Mouse (Mus musculus): ENCODE results near the gene Gsta1. TPM values are rescaled to one million over a fixed set of nuclear protein-coding genes. Genes with fewer than 3 reads are reported as not detected.
"Not testable (repeated sequence)": the region's sequence is repeated elsewhere in the genome, so short reads cannot be mapped to it uniquely, and the experiment has no call there.

Gsta1 gene
- total RNA-seq, 2 experiments from 2014 or later: not detected

DNA sequence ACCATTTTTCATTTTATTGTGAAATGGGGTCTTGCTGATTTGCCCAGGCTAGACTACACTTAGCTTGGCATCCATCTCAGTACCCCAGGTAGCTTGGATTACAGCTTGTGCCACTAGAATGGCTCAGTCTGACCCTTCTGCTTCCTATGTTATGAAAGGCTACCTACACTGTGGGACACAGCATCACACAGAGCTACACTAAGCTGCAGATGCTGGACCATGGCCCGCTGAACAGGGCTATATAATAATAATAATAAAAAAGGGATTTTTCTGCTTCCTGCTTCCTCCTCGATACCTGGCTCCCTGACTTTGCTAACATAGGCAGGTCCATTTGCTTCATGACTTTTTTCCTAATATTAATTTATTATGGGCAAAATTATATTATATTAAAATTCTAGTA lies 6.0 kb upstream of the Gsta1 start:
- DNase-seq (ENCODE audit: extremely low spot score in 1 of 2, low spot score in 2 of 2): no peak
- intact Hi-C loops (cut with DNase I): loop anchor here (5.0 kb wide), 1 partner anchor 133 kb away; the partner anchor contains the start of gene Gsta2

DNA sequence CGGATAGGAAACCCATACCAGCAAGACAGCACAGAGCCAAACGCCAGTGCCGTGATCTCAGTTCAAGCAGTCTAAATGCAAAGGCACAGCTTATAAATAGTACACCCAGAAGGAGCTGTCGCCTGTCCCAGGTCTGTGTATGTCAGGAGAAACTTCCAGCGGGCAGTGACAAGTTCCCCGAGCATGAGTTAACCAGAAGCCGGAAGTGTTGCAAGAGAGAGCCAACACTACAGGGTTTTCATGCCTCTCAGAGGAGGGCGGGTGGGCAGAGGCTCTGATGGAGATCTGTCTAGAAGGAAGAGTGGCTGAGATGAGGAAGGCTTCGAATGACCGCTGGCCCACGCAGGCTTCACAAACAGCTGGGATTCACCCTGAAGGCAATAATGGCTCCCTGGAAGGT lies 5.2 kb upstream of the Gsta1 start:
- intact Hi-C loops (cut with DNase I): no loop called here
- DNase-seq (ENCODE audit: extremely low spot score in 1 of 2, low spot score in 2 of 2): no peak

DNA sequence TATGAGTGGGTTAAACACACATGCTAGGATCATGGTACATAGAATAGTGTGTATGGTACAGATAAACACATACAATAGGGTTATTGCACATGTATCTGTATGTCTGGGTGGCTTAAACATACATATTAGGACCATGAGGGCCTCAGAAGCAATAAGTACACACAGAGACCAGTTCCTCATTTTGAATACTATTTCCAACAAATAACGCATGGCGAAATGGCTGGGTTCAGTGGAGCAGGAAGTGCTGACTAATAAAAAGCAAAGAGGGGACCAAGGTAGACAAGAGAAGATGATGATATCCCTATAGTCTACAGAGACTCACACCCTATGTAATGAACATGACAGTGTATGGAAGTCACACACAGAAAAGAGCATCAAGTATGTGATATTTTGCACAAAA lies 2.3 kb upstream of the Gsta1 start:
- DNase-seq (ENCODE audit: extremely low spot score in 1 of 2, low spot score in 2 of 2): no peak
- intact Hi-C loops (cut with DNase I): no loop called here

DNA sequence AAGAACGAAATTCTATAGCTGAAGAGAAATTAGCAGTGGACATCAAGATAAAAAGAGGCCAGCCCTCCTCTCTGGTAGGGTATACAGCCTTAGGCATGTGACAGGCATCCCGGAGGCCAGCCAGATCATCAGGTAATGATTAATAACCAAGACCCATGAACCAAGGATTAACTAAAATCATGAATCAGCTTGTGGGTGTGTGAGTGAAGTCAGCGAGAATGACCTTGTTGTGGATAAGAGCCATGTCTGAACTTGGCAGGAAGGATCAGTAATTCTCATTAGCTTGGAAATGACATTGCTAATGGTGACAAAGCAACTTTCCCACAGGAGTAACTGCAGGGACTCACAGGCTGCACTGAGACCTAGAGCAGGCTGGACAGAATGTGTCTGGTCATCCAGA lies 798 bp upstream of the Gsta1 start:
- intact Hi-C loops (cut with DNase I); DNase-seq (ENCODE audit: extremely low spot score in 1 of 2, low spot score in 2 of 2): not testable (repeated sequence)

DNA sequence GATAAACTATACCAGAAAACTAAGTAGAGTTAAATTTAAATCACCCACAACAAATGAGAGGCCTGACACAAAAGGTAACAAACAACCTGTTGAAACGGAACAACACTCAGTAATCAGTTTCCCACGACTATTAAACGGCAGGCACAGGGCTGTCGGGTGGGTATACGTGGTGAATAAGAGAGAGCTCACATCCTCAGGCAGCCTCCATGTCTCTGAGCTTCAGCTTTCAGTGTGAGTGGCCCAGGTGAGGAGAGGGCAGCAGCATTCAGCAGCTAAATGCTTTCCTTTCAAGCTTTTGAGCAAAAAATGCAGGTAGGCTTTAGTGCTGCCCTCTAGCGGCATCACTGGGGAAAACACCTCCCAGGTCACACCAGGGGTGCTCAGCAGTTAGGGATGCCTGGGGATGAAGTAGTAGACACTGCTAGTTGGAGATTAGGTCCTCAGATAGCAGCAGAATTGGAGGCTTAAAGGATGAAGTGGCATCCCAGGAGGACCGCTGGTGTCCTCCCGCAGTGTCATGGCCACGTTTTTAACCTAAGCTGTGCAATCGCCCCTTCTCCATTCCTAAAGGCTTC lies 2.8 kb downstream of the Gsta1 start:
- DNase-seq (ENCODE audit: extremely low spot score in 1 of 2, low spot score in 2 of 2); intact Hi-C loops (cut with DNase I): not testable (repeated sequence)

DNA sequence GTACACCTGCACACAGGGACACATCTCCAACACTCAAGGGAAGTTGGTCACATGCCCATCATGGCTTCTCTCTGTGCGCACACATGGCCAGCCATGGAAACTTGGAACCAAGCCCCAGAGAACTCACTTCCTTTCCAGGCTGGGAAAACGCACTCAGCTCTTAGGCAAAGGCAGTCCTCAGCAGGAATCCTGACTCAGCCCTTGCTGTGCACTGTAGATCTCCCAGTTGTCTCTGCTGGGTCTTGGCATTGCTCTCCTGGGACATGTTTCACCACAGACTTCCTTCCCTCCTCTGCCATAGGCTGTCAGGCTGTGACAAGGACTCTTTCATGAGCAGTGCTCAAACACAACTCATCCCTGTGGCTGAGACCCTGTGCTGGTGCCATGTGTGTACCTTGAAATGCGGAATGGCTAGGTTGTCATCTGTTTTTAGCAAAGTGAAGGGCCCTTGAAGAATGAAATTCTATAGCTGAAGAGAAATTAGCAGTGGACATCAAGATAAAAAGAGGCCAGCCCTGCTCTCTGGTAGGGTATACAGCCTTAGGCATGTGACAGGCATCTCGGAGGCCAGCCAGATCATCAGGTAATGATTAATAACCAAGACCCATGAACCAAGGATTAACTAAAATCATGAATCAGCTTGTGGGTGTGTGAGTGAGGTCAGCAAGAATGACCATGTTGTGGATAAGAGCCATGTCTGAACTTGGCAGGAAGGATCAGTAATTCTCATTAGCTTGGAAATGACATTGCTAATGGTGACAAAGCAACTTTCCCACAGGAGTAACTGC lies 25.4 kb downstream of the Gsta1 start:
- intact Hi-C loops (cut with DNase I); DNase-seq (ENCODE audit: extremely low spot score in 1 of 2, low spot score in 2 of 2): not testable (repeated sequence)

DNA sequence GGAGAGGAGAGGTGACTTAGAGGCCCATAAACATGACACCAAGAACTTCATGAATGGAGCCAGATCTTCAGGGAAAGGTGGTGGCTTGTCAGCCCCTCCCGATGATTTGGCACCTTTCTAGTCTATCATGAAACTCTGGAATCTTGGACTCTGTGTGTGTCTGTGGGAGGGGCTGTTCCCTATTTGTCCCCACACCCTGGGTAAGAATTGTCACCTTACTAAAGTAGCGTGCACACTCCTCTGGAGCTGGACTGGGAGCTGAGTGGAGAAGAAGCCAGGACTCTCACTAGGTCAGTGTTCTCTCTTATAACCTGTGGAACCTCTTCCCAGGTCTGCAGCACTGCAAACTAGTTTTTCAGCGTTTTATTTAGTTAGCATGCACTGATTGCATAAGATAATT lies 26.5 kb downstream of the Gsta1 start, which contains the start of gene Gm3776:
Gm3776 (plus strand) TSS at position 216 of the 400 bp plus-strand sequence.
- DNase-seq (ENCODE audit: extremely low spot score in 1 of 2, low spot score in 2 of 2); intact Hi-C loops (cut with DNase I): not testable (repeated sequence)

DNA sequence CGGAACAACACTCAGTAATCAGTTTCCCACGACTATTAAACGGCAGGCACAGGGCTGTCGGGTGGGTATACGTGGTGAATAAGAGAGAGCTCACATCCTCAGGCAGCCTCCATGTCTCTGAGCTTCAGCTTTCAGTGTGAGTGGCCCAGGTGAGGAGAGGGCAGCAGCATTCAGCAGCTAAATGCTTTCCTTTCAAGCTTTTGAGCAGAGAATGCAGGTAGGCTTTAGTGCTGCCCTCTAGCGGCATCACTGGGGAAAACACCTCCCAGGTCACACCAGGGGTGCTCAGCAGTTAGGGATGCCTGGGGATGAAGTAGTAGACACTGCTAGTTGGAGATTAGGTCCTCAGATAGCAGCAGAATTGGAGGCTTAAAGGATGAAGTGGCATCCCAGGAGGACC lies 29.2 kb downstream of the Gsta1 start:
- peak in 1 of 2 experiments; percentile 23 for DNase-seq (ENCODE audit: extremely low spot score in 1 of 2, low spot score in 2 of 2)
- intact Hi-C loops (cut with DNase I): not testable (repeated sequence)

DNA sequence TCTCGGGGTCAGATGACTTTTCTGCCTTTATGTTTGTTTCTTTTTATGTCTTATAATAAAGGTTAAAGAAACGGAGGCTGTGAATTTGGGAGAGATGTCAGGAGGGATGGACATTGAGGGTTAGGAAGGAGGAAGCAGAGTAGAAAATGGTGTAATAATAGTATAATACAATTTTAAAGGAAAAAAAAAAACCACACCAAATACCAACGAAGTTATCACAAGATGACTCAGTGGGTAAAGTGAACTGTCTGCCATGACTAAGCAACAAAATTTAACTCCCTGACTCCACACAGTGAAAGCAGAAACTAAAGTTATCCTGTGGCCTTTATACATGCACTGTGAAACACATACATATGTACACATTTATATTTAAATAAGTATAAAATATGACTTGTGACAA lies 40.5 kb downstream of the Gsta1 start:
- intact Hi-C loops (cut with DNase I); DNase-seq (ENCODE audit: extremely low spot score in 1 of 2, low spot score in 2 of 2): not testable (repeated sequence)

DNA sequence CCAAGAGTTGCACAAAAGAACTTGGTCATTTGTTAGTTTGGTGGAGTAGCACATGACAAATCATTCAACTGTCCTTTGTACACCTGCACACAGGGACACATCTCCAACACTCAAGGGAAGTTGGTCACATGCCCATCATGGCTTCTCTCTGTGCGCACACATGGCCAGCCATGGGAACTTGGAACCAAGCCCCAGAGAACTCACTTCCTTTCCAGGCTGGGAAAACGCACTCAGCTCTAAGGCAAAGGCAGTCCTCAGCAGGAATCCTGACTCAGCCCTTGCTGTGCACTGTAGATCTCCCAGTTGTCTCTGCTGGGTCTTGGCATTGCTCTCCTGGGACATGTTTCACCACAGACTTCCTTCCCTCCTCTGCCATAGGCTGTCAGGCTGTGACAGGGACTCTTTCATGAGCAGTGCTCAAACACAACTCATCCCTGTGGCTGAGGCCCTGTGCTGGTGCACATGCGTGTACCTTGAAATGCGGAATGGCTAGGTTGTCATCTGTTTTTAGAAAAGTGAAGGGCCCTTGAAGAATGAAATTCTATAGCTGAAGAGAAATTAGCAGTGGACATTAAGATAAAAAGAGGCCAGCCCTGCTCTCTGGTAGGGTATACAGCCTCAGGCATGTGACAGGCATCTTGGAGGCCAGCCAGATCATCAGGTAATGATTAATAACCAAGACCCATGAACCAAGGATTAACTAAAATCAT lies 51.7 kb downstream of the Gsta1 start:
- intact Hi-C loops (cut with DNase I); DNase-seq (ENCODE audit: extremely low spot score in 1 of 2, low spot score in 2 of 2): not testable (repeated sequence)

DNA sequence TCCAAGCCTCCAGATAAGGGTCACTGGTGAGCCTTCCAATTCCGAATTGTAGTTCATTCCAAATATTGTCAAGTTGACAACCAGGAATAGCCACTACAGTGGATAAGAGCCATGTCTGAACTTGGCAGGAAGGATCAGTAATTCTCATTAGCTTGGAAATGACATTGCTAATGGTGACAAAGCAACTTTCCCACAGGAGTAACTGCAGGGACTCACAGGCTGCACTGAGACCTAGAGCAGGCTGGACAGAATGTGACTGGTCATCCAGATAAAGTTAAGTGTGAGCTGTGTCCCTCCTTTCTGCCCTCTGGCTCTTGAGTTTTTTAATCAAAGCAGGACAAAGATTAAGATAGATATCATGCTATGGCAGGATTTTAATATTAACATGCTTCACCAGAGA lies 58.6 kb downstream of the Gsta1 start:
- not testable (repeated sequence) for DNase-seq (ENCODE audit: extremely low spot score in 1 of 2, low spot score in 2 of 2)

DNA sequence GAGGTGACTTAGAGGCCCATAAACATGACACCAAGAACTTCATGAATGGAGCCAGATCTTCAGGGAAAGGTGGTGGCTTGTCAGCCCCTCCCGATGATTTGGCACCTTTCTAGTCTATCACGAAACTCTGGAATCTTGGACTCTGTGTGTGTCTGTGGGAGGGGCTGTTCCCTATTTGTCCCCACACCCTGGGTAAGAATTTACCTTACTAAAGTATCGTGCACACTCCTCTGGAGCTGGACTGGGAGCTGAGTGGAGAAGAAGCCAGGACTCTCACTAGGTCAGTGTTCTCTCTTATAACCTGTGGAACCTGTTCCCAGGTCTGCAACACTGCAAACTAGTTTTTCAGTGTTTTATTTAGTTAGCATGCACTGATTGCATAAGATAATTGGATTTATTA lies 59.3 kb downstream of the Gsta1 start, which contains the start of gene Gm10639:
Gm10639 (plus strand) TSS at position 201 of the 400 bp plus-strand sequence.
- intact Hi-C loops (cut with DNase I); DNase-seq (ENCODE audit: extremely low spot score in 1 of 2, low spot score in 2 of 2): not testable (repeated sequence)

More for the DNA sequence above, 58.6 kb downstream of the Gsta1 start:
- intact Hi-C loops (cut with DNase I): not testable (repeated sequence)

Other genes with a start within 250 kb of the Gsta1 start
- gene Gcm1, start 178.7 kb upstream of the Gsta1 start, total RNA-seq (2021): not detected
- 100 to 1,000 TPM; 116 to 120 TPM for gene Fbxo9, start 121.6 kb upstream of the Gsta1 start, total RNA-seq (2021)
- 10 to 100 TPM; 23.8 to 27.2 TPM for gene Ick, start 121.5 kb upstream of the Gsta1 start, total RNA-seq (2021)
- 10 to 100 TPM; 21.5 to 21.6 TPM for gene Gsta4, start 47.9 kb upstream of the Gsta1 start, total RNA-seq (2021)
- not detected for gene Gm3776, start 26.5 kb downstream of the Gsta1 start, total RNA-seq (2021)
- gene Gm10639, start 59.3 kb downstream of the Gsta1 start, total RNA-seq (2021): not detected
- not detected for gene Omt2a, start 84.1 kb downstream of the Gsta1 start, total RNA-seq (2021)
- not detected for gene Omt2b, start 96.9 kb downstream of the Gsta1 start, total RNA-seq (2021)
- gene Gsta2, start 125.1 kb downstream of the Gsta1 start, total RNA-seq (2021): not detected
- 1 to 10 TPM in 1 of 2 experiments, under 1 TPM in 1; 0.60 to 1.3 TPM for gene Dppa5a, start 137.5 kb downstream of the Gsta1 start, total RNA-seq (2021)
- under 1 TPM; 0.30 to 0.32 TPM for gene Ooep, start 148.1 kb downstream of the Gsta1 start, total RNA-seq (2021)
- not detected for gene Ddx43, start 165.1 kb downstream of the Gsta1 start, total RNA-seq (2021)
- gene Cgas, start 212.6 kb downstream of the Gsta1 start, total RNA-seq (2021): under 1 TPM; 0.66 to 0.83 TPM
- 10 to 100 TPM; 21.1 to 21.2 TPM for gene Mto1, start 217.6 kb downstream of the Gsta1 start, total RNA-seq (2021)
- gene Gm17324, start 218.1 kb downstream of the Gsta1 start, total RNA-seq (2021): 1 to 10 TPM in 1 of 2 experiments, under 1 TPM in 1; 0.88 to 1.8 TPM

All from left cerebral cortex, postnatal 10 days (tissue).